Mouse (Mus musculus) embryonic fibroblast, embryonic 13.5 days (primary cell): ENCODE measurements around the gene Stard13.

ENCODE experiments used
- CTCF ChIP-seq: IDR thresholded peaks from 2 replicates; pipeline ENCODE4 v1.5.1; 2011; ENCODE audit warnings: mild to moderate bottlenecking, control low read depth, low read length, moderate library complexity, borderline replicate concordance; ENCODE audit not compliant: insufficient read depth
- POLR2A ChIP-seq: IDR thresholded peaks from 2 replicates; pipeline ENCODE4 v1.6.1; 2011; ENCODE audit warnings: low read depth, mild to moderate bottlenecking, control low read depth, low read length, moderate library complexity

DNA sequence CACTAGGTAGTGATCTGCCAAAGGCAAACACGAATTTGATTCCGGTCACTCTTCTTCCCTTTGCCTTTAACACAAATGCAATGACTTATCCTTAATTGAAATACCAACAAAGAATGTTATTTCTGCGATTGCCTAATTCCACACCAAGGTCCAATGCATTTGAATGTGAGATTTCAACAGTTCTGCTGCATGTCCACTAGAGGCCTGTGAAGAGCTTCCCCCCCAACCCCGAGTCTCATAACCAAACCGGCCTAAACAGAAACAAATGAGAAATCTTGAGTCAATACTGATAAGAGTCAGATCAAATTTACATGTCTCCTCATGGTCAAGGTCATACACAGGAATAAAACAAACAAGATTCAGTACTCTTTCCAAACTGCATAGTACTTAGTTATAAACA, 91.4 kb downstream of the Stard13 start:
- TF ChIP-seq POLR2A (no peak), CTCF (no peak)
